Mouse (Mus musculus): ENCODE measurements around the gene Gm14444. TPM values are rescaled to one million over a fixed set of nuclear protein-coding genes. Genes with fewer than 3 reads are reported as not detected.

Gene Gm14444
- 0.97 TPM for polyA plus RNA-seq (2014; fragmentation: Illumina TruSeq; extraction: RNeasy Lipid Tissue Mini Kit (QIAGEN cat#74804))

GRCm38 (mm10) chr2:175010022-175010421, at the start of gene Gm14444:
TSS of gene Gm14444 (plus strand) at chr2:175010241.

GRCm38 (mm10) chr2:175067681-175068261, 57.7 kb downstream of the Gm14444 start, which contains the start of gene Gm14393:
TSS of gene Gm14393 (minus strand) at chr2:175067781.

Other genes starting within 250 kb of the Gm14444 start
- 8.1 TPM for gene Edn3, start 249.6 kb upstream of the Gm14444 start, polyA plus RNA-seq (2014; fragmentation: Illumina TruSeq; extraction: RNeasy Lipid Tissue Mini Kit (QIAGEN cat#74804))
- gene Gm14393, start 57.5 kb downstream of the Gm14444 start, polyA plus RNA-seq (2014; fragmentation: Illumina TruSeq; extraction: RNeasy Lipid Tissue Mini Kit (QIAGEN cat#74804)) = 2.9 TPM
- 63.9 TPM for gene Gm14399, start 131.8 kb downstream of the Gm14444 start, polyA plus RNA-seq (2014; fragmentation: Illumina TruSeq; extraction: RNeasy Lipid Tissue Mini Kit (QIAGEN cat#74804))
- 3.1 TPM for gene Gm14443, start 165.6 kb downstream of the Gm14444 start, polyA plus RNA-seq (2014; fragmentation: Illumina TruSeq; extraction: RNeasy Lipid Tissue Mini Kit (QIAGEN cat#74804))
- 47.6 TPM for gene Gm14391, start 196.7 kb downstream of the Gm14444 start, polyA plus RNA-seq (2014; fragmentation: Illumina TruSeq; extraction: RNeasy Lipid Tissue Mini Kit (QIAGEN cat#74804))